Comparison of ENCODE assay signal across 8 mouse cellular contexts in the genomic region with DNA sequence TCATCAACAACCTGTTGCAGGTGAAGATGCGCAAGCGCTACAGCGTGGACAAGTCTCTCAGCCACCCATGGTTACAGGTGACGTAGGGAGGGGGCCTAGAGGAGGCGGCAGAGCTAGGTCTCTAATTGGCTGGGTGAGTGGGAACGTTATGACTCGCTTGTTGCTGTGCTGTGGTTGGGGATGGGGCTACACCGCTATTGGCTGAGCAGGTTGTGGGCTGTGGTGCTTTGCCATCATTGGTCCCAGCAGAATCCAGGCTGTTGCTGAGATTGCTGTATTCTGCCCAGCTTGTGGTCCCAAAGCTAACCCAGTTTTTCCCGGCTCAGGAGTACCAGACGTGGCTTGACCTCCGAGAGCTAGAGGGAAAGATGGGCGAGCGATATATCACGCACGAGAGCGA. TPM values are rescaled to one million over a fixed set of nuclear protein-coding genes. Genes with fewer than 3 reads are reported as not detected.
DNase-seq lines count a peak whose midpoint lies in the region; ATAC-seq and TF ChIP-seq lines count a peak whose summit lies in the region.

No protein-coding gene starts in this region.

- DNase-seq in ZHBTc4 (ENCODE audit: low read depth, low spot score) = peak; percentile 91
- no peak for DNase-seq in liver, embryonic 11.5 days (ENCODE audit: low spot score)
- peak; percentile 96 to 98 for DNase-seq in right cerebral cortex, postnatal 10 days (ENCODE audit: low spot score in 2 of 2)
- DNase-seq in gastrocnemius, adult 8-10 months (ENCODE audit: low spot score in 2 of 2) = no peak

- peak; percentile 96 for ATAC-seq in embryonic facial prominence, embryonic 12.5 days (ENCODE audit: insufficient number of reproducible peaks, insufficient read depth, low FRiP score, low TSS enrichment)
- peak; percentile 77 for ATAC-seq in intestine, embryonic 16.5 days
- ATAC-seq in liver, embryonic 11.5 days (replicated peaks; ENCODE audit: low FRiP score) = peak; percentile 73
- no peak for ATAC-seq in erythroblast, adult 5-6 weeks (replicated peaks; ENCODE audit: low FRiP score, poor library complexity, severe bottlenecking)

- peak overlapping the region; percentile 32; the same call in 1 of the 2 replicates for H3K27ac ChIP-seq in embryonic facial prominence, embryonic 12.5 days
- H3K27ac ChIP-seq in intestine, embryonic 16.5 days (ENCODE audit: low read length) = no peak overlapping the region
- H3K27ac ChIP-seq in liver, embryonic 11.5 days (ENCODE audit: low read depth, low read length) = no peak overlapping the region

- peaks cover 36% of the 10 kb centered on the region for H3K4me1 ChIP-seq in E14TG2a.4 (replicated peaks; ENCODE audit: low read depth, low read length)
- H3K4me1 ChIP-seq in embryonic facial prominence, embryonic 12.5 days = peaks cover 4% of the 10 kb centered on the region; the same call in 1 of the 2 replicates
- no peaks in the 10 kb centered on the region for H3K4me1 ChIP-seq in intestine, embryonic 16.5 days (ENCODE audit: control insufficient read depth, insufficient read depth, low read length)
- peaks cover 3% of the 10 kb centered on the region; the same call in 1 of the 2 replicates for H3K4me1 ChIP-seq in liver, embryonic 11.5 days (replicated peaks; ENCODE audit: control insufficient read depth, insufficient read depth, low read length)

- no peak for TF ChIP-seq CTCF in E14TG2a.4 (conservative IDR thresholded peaks at IDR 0.05; ENCODE audit: low read length)

- H3K4me3 ChIP-seq in E14TG2a.4 (replicated peaks; ENCODE audit: low read length) = peak overlapping the region; percentile 76
- H3K4me3 ChIP-seq in embryonic facial prominence, embryonic 12.5 days = peak overlapping the region; percentile 15
- H3K4me3 ChIP-seq in intestine, embryonic 16.5 days (ENCODE audit: low read length) = no peak overlapping the region
- H3K4me3 ChIP-seq in liver, embryonic 11.5 days (ENCODE audit: low read depth, low read length) = no peak overlapping the region

- H3K9ac ChIP-seq in embryonic facial prominence, embryonic 12.5 days = peak overlapping the region; percentile 49; the same call in 1 of the 2 replicates
- H3K9ac ChIP-seq in intestine, embryonic 16.5 days (ENCODE audit: low read depth, low read length) = no peak overlapping the region
- no peak overlapping the region for H3K9ac ChIP-seq in liver, embryonic 11.5 days (ENCODE audit: low read depth, low read length)

- no peaks in the 10 kb centered on the region for H3K27me3 ChIP-seq in E14TG2a.4 (ENCODE audit: insufficient read depth, low read length)
- no peaks in the 10 kb centered on the region for H3K27me3 ChIP-seq in embryonic facial prominence, embryonic 12.5 days
- H3K27me3 ChIP-seq in intestine, embryonic 16.5 days (replicated peaks; ENCODE audit: control insufficient read depth, insufficient read depth, low read length) = no peaks in the 10 kb centered on the region
- H3K27me3 ChIP-seq in liver, embryonic 11.5 days (replicated peaks; ENCODE audit: control insufficient read depth, insufficient read depth, low read length) = no peaks in the 10 kb centered on the region

- WGBS in embryonic facial prominence, embryonic 12.5 days = 19% methylated on average over 16 of the region's 16 CpGs
- WGBS in intestine, embryonic 16.5 days = 31% methylated on average over 16 of the region's 16 CpGs
- WGBS in liver, embryonic 11.5 days = 46% methylated on average over 16 of the region's 16 CpGs

- no peaks in the 10 kb centered on the region for H3K9me3 ChIP-seq in E14TG2a.4 (ENCODE audit: low read length)
- H3K9me3 ChIP-seq in embryonic facial prominence, embryonic 12.5 days = no peaks in the 10 kb centered on the region
- H3K9me3 ChIP-seq in intestine, embryonic 16.5 days (ENCODE audit: control insufficient read depth, low read length) = no peaks in the 10 kb centered on the region
- H3K9me3 ChIP-seq in liver, embryonic 11.5 days (ENCODE audit: control insufficient read depth, low read length) = no peaks in the 10 kb centered on the region

- H3K4me2 ChIP-seq in embryonic facial prominence, embryonic 12.5 days (replicated peaks) = peak overlapping the region; percentile 42
- H3K4me2 ChIP-seq in intestine, embryonic 16.5 days (ENCODE audit: low read depth, low read length) = peak overlapping the region; percentile 20; the same call in 1 of the 2 replicates
- H3K4me2 ChIP-seq in liver, embryonic 11.5 days = peak overlapping the region; percentile 11

- H3K36me3 ChIP-seq in E14TG2a.4 (ENCODE audit: insufficient read depth, low read length) = no peaks in the 10 kb centered on the region
- peaks cover 29% of the 10 kb centered on the region for H3K36me3 ChIP-seq in embryonic facial prominence, embryonic 12.5 days
- peaks cover 5% of the 10 kb centered on the region for H3K36me3 ChIP-seq in intestine, embryonic 16.5 days (ENCODE audit: control insufficient read depth, insufficient read depth, low read length)
- H3K36me3 ChIP-seq in liver, embryonic 11.5 days (ENCODE audit: control insufficient read depth, insufficient read depth, low read length) = no peaks in the 10 kb centered on the region; the same call in 1 of the 2 replicates

RNA-seq across cellular contexts. Expression of a gene that starts 5.6 kb away (rescaled TPM):
- 13.4 and 14.6 TPM in 2 replicates for polyA plus RNA-seq in embryonic facial prominence, embryonic 12.5 days (2016; fragmentation: Nextera tagmentation; extraction: Ambion mirVana)
- polyA plus RNA-seq in intestine, embryonic 16.5 days (2015; fragmentation: Nextera tagmentation; extraction: Ambion mirVana) = 1.6 and 1.7 TPM in 2 replicates
- polyA plus RNA-seq in liver, embryonic 11.5 days (2014; fragmentation: Nextera tagmentation; extraction: Ambion mirVana) = 2.5 and 2.6 TPM in 2 replicates
- 1 to 10 TPM in 2 of 4 experiments, under 1 TPM in 2; 0.87 to 1.4 (median 1.1) TPM for total RNA-seq in gastrocnemius, adult 8-10 months (2022)
- not detected in 2 replicates for total RNA-seq in erythroblast, adult 5-6 weeks (2015; ENCODE audit: low replicate concordance)
- total RNA-seq in erythroblast, adult 5-6 weeks (2017; ENCODE audit: low replicate concordance) = not detected in 2 replicates

RNA-seq across cellular contexts. Expression of a gene that starts 22.1 kb away (rescaled TPM):
- 21.5 and 22.7 TPM in 2 replicates for polyA plus RNA-seq in embryonic facial prominence, embryonic 12.5 days (2016; fragmentation: Nextera tagmentation; extraction: Ambion mirVana)
- polyA plus RNA-seq in intestine, embryonic 16.5 days (2015; fragmentation: Nextera tagmentation; extraction: Ambion mirVana) = 7.8 and 9.2 TPM in 2 replicates
- polyA plus RNA-seq in liver, embryonic 11.5 days (2014; fragmentation: Nextera tagmentation; extraction: Ambion mirVana) = 1.8 and 3.3 TPM in 2 replicates
- under 1 TPM in 1 of 4 experiments, not detected in 3; 0.36 TPM for total RNA-seq in gastrocnemius, adult 8-10 months (2022)
- not detected in 2 replicates for total RNA-seq in erythroblast, adult 5-6 weeks (2015; ENCODE audit: low replicate concordance)
- total RNA-seq in erythroblast, adult 5-6 weeks (2017; ENCODE audit: low replicate concordance) = not detected in 2 replicates

RNA-seq across cellular contexts. Expression of a gene that starts 26.8 kb away (rescaled TPM):
- polyA plus RNA-seq in embryonic facial prominence, embryonic 12.5 days (2016; fragmentation: Nextera tagmentation; extraction: Ambion mirVana) = 15.3 and 16.8 TPM in 2 replicates
- polyA plus RNA-seq in intestine, embryonic 16.5 days (2015; fragmentation: Nextera tagmentation; extraction: Ambion mirVana) = 10.3 and 11.5 TPM in 2 replicates
- 7.6 and 8.4 TPM in 2 replicates for polyA plus RNA-seq in liver, embryonic 11.5 days (2014; fragmentation: Nextera tagmentation; extraction: Ambion mirVana)
- total RNA-seq in gastrocnemius, adult 8-10 months (2022) = 1 to 10 TPM; 2.5 to 4.1 (median 3.4) TPM
- total RNA-seq in erythroblast, adult 5-6 weeks (2015; ENCODE audit: low replicate concordance) = 4.6 and 18.8 TPM in 2 replicates
- 2.5 and 5.1 TPM in 2 replicates for total RNA-seq in erythroblast, adult 5-6 weeks (2017; ENCODE audit: low replicate concordance)

RNA-seq across cellular contexts. Expression of a gene that starts 36.8 kb away (rescaled TPM):
- 1.7 and 2.2 TPM in 2 replicates for polyA plus RNA-seq in embryonic facial prominence, embryonic 12.5 days (2016; fragmentation: Nextera tagmentation; extraction: Ambion mirVana)
- 2.5 and 3.2 TPM in 2 replicates for polyA plus RNA-seq in intestine, embryonic 16.5 days (2015; fragmentation: Nextera tagmentation; extraction: Ambion mirVana)
- 1.2 and 1.3 TPM in 2 replicates for polyA plus RNA-seq in liver, embryonic 11.5 days (2014; fragmentation: Nextera tagmentation; extraction: Ambion mirVana)
- total RNA-seq in gastrocnemius, adult 8-10 months (2022) = under 1 TPM; 0.62 to 0.97 (median 0.93) TPM
- 1.3 and 6.7 TPM in 2 replicates for total RNA-seq in erythroblast, adult 5-6 weeks (2015; ENCODE audit: low replicate concordance)
- 1.5 and 1.8 TPM in 2 replicates for total RNA-seq in erythroblast, adult 5-6 weeks (2017; ENCODE audit: low replicate concordance)

RNA-seq across cellular contexts. Expression of a gene that starts 53.0 kb away (rescaled TPM):
- polyA plus RNA-seq in embryonic facial prominence, embryonic 12.5 days (2016; fragmentation: Nextera tagmentation; extraction: Ambion mirVana) = 31.4 and 33.6 TPM in 2 replicates
- polyA plus RNA-seq in intestine, embryonic 16.5 days (2015; fragmentation: Nextera tagmentation; extraction: Ambion mirVana) = 20.3 and 22.3 TPM in 2 replicates
- polyA plus RNA-seq in liver, embryonic 11.5 days (2014; fragmentation: Nextera tagmentation; extraction: Ambion mirVana) = 20.3 and 22.9 TPM in 2 replicates
- 10 to 100 TPM; 55.5 to 67.9 (median 62.9) TPM for total RNA-seq in gastrocnemius, adult 8-10 months (2022)
- total RNA-seq in erythroblast, adult 5-6 weeks (2015; ENCODE audit: low replicate concordance) = 2.5 and 4.2 TPM in 2 replicates
- total RNA-seq in erythroblast, adult 5-6 weeks (2017; ENCODE audit: low replicate concordance) = 3.1 and 8.0 TPM in 2 replicates

Comparison
In these comparisons a context has a peak if more than half of its experiments do, and no peak if none do; other contexts are left out.
1. H3K4me3 ChIP-seq: peak in E14TG2a.4 (single experiment) and embryonic facial prominence, embryonic 12.5 days (single experiment); none in intestine, embryonic 16.5 days (single experiment) and liver, embryonic 11.5 days (single experiment).
2. DNase-seq: peak in ZHBTc4 (single experiment) and right cerebral cortex, postnatal 10 days (2 of 2); none in liver, embryonic 11.5 days (single experiment) and gastrocnemius, adult 8-10 months (0 of 2).
3. Peak in every context shown above with its lines, with median percentiles within 50 percentile points of each other: H3K4me2 ChIP-seq.